Mouse (Mus musculus): ENCODE results near the gene Svep1. TPM values are rescaled to one million over a fixed set of nuclear protein-coding genes. Genes with fewer than 3 reads are reported as not detected.

Gene Svep1
- polyA plus RNA-seq, 1 experiment from 2014 or later = 4.4 TPM

DNA sequence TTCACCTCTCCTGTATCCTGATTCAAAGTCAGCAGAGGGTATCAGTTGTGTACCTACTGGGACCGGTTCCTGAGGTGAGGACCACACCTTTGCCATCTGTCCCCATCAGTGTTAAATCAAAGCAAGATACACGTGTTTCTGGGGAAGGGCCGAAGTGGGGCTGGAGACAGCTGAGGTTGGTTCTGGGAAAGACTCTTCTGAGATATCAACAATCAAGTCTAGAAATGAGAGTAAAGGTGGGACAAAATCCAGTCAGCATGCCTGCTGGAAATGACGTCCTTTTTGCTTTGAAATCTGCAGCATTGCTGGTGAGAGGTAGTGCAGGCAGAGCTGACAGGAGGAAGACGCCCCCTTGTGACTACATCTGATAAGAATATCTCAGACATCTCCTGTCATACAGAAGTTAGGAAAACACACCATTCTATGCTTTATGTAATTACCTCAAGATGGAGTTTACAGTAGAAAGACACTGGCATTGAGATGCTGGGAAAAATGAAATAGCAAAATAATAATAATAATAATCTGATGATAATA, 4.0 kb upstream of the Svep1 start:
- WGBS = 61% methylated on average over 5 of the region's 5 CpGs
- ATAC-seq (ENCODE audit: low FRiP score) = no peak
- no peak overlapping the region for H3K4me2 ChIP-seq (replicated peaks; ENCODE audit: low read depth, low read length)

DNA sequence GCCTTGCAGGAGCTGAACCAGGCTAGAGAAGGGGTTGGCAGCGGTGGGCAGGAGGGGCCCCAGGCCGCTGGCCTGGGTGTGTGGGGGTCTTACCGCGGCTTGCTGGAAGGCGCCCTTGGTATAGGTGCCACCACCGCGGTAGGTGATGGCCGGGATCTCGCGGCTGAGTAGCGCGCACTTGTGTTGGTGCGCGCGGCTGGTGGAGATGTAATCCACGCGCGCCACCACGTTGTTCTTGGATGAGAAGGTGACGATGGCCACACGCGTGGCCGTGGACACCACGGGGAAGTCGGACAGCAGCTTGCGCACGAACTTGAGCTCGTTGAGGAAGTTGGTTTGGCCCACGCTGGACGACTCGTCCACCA, 927 bp downstream of the Svep1 start:
- peaks cover 18% of the 10 kb centered on the region for H3K27me3 ChIP-seq (ENCODE audit: control insufficient read depth, insufficient read depth, low read length)
- DNase-seq (ENCODE audit: low spot score) = no peak

More for the DNA sequence above, 4.0 kb upstream of the Svep1 start:
- Histone ChIP-seq H3K36me3 (ENCODE audit: control insufficient read depth, insufficient read depth, low read length) (no peaks in the 10 kb centered on the region), H3K27ac (ENCODE audit: low read depth, low read length) (no peak overlapping the region), H3K9me3 (ENCODE audit: control insufficient read depth, low read length) (no peaks in the 10 kb centered on the region), H3K4me3 (ENCODE audit: low read depth, low read length) (no peak overlapping the region), H3K27me3 (ENCODE audit: control insufficient read depth, insufficient read depth, low read length) (peaks cover 10% of the 10 kb centered on the region), H3K4me1 (replicated peaks; ENCODE audit: control insufficient read depth, insufficient read depth, low read length) (peaks cover 2% of the 10 kb centered on the region; the same call in 1 of the 2 replicates), H3K9ac (ENCODE audit: low read depth, low read length) (no peak overlapping the region)
- DNase-seq (ENCODE audit: low spot score) = peak; percentile 22

DNA sequence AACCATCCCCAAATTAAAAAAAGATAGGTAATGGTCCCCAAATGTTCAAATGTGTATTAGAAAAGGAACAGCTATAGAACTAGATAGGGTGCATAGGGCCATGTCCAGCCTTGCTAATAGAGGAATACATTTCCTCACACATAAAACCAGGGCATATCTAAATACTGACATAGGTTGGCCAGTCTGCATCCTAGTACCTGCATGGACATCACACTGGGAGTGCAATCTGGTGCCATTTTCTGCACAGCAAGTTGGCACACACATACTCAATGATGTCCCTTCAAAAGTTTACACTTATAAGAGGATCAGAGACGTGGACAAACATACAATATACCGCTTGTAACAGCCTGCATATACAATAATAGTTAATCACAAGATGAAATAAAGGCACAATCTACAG, 5.0 kb downstream of the Svep1 start:
- ATAC-seq (ENCODE audit: low FRiP score) (no peak), DNase-seq (ENCODE audit: low spot score) (no peak)
- Histone ChIP-seq H3K9me3 (ENCODE audit: control insufficient read depth, low read length) (no peaks in the 10 kb centered on the region), H3K4me1 (replicated peaks; ENCODE audit: control insufficient read depth, insufficient read depth, low read length) (peaks cover 3% of the 10 kb centered on the region; the same call in 1 of the 2 replicates), H3K27me3 (ENCODE audit: control insufficient read depth, insufficient read depth, low read length) (peaks cover 15% of the 10 kb centered on the region), H3K36me3 (ENCODE audit: control insufficient read depth, insufficient read depth, low read length) (no peaks in the 10 kb centered on the region), H3K9ac (ENCODE audit: low read depth, low read length) (no peak overlapping the region), H3K4me3 (ENCODE audit: low read depth, low read length) (no peak overlapping the region), H3K4me2 (replicated peaks; ENCODE audit: low read depth, low read length) (no peak overlapping the region), H3K27ac (ENCODE audit: low read depth, low read length) (no peak overlapping the region)
- 85% methylated on average over 2 of the region's 2 CpGs for WGBS

More for the DNA sequence above, 927 bp downstream of the Svep1 start:
- Histone ChIP-seq H3K9me3 (ENCODE audit: control insufficient read depth, low read length) (no peaks in the 10 kb centered on the region), H3K4me3 (ENCODE audit: low read depth, low read length) (peak overlapping the region; percentile 50), H3K4me1 (replicated peaks; ENCODE audit: control insufficient read depth, insufficient read depth, low read length) (peaks cover 3% of the 10 kb centered on the region; the same call in 1 of the 2 replicates), H3K27ac (ENCODE audit: low read depth, low read length) (no peak overlapping the region), H3K36me3 (ENCODE audit: control insufficient read depth, insufficient read depth, low read length) (no peaks in the 10 kb centered on the region), H3K9ac (ENCODE audit: low read depth, low read length) (peak overlapping the region; percentile 40; the same call in 1 of the 2 replicates), H3K4me2 (replicated peaks; ENCODE audit: low read depth, low read length) (peak overlapping the region; percentile 82)
- ATAC-seq (ENCODE audit: low FRiP score) = peak; percentile 54
- WGBS = 0% methylated on average over 31 of the region's 31 CpGs

DNA sequence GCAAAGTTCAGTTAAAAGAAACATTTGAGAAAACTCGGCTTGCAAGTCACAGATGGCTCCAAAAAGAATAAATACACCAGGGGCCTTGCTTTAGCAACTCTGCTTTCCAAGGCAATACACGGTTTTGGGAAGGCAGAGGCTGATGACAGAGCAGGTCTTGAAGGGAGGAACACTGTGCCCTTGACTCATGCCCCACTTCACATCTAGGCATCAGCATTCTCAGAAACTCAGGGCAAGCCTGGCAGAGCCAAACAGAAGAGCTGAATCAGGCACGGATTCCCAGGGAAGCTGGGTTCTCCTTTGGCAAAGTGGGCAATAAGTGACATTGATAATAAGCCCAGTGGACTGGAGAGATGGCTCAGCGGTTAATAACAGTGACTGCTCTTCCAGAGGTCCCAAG, 5.8 kb downstream of the Svep1 start:
- Histone ChIP-seq H3K4me3 (ENCODE audit: low read depth, low read length) (no peak overlapping the region), H3K36me3 (ENCODE audit: control insufficient read depth, insufficient read depth, low read length) (no peaks in the 10 kb centered on the region), H3K4me1 (replicated peaks; ENCODE audit: control insufficient read depth, insufficient read depth, low read length) (peaks cover 3% of the 10 kb centered on the region; the same call in 1 of the 2 replicates), H3K27me3 (ENCODE audit: control insufficient read depth, insufficient read depth, low read length) (peaks cover 10% of the 10 kb centered on the region), H3K4me2 (replicated peaks; ENCODE audit: low read depth, low read length) (no peak overlapping the region), H3K27ac (ENCODE audit: low read depth, low read length) (no peak overlapping the region), H3K9me3 (ENCODE audit: control insufficient read depth, low read length) (no peaks in the 10 kb centered on the region), H3K9ac (ENCODE audit: low read depth, low read length) (no peak overlapping the region)
- 60% methylated on average over 4 of the region's 4 CpGs for WGBS
- ATAC-seq (ENCODE audit: low FRiP score) (no peak), DNase-seq (ENCODE audit: low spot score) (no peak)

DNA sequence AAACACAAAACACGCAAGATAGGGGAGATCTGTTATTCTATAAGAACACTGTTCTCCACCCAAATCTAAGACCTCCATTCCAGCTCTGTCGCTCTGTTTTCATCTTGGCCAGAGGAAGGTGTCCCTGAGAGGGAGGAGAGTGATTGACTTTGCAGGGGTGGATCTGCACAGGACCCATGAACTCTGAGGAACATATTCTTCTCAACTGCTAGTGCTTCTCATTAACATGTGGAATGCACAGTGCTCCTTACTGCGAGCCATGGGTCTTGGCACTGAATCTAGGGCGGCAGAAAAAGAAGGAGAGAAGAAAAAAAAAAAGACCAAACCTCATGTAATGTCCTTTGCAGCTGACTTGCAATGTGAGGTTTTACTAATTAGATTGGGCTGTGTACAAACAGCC, 9.4 kb downstream of the Svep1 start:
- H3K27me3 ChIP-seq (ENCODE audit: control insufficient read depth, insufficient read depth, low read length) = no peaks in the 10 kb centered on the region
- ATAC-seq (ENCODE audit: low FRiP score) (no peak), DNase-seq (ENCODE audit: low spot score) (no peak)
- WGBS = 89% methylated on average over 4 of the region's 4 CpGs
- no peak overlapping the region for H3K9ac ChIP-seq (ENCODE audit: low read depth, low read length)
- H3K4me1 ChIP-seq (replicated peaks; ENCODE audit: control insufficient read depth, insufficient read depth, low read length) = no peaks in the 10 kb centered on the region
- no peaks in the 10 kb centered on the region for H3K36me3 ChIP-seq (ENCODE audit: control insufficient read depth, insufficient read depth, low read length)
- no peaks in the 10 kb centered on the region for H3K9me3 ChIP-seq (ENCODE audit: control insufficient read depth, low read length)
- H3K27ac ChIP-seq (ENCODE audit: low read depth, low read length) = no peak overlapping the region
- no peak overlapping the region for H3K4me3 ChIP-seq (ENCODE audit: low read depth, low read length)
- no peak overlapping the region for H3K4me2 ChIP-seq (replicated peaks; ENCODE audit: low read depth, low read length)

DNA sequence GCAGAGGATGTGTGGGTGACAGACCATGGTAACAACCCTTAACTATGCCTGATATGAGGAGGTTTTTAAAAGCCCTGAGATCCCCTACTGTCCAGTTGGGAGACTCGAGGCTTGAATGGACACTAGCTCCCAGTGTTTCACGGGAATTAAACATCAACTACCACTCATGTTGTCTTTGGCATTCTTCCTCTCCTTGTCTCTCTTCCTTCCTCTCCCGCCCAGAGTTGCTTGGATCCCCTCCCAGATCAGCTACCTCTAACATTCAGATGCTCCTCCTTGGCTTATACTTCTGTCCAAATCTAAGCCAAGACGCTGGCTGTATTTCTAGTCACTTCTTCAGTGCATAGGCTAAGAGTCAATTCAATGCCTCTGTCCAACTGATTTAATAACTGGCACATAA, 9.9 kb downstream of the Svep1 start:
- DNase-seq (ENCODE audit: low spot score) (no peak), ATAC-seq (ENCODE audit: low FRiP score) (no peak)
- Histone ChIP-seq H3K4me2 (replicated peaks; ENCODE audit: low read depth, low read length) (no peak overlapping the region), H3K9me3 (ENCODE audit: control insufficient read depth, low read length) (no peaks in the 10 kb centered on the region), H3K27me3 (ENCODE audit: control insufficient read depth, insufficient read depth, low read length) (no peaks in the 10 kb centered on the region), H3K9ac (ENCODE audit: low read depth, low read length) (no peak overlapping the region), H3K4me3 (ENCODE audit: low read depth, low read length) (no peak overlapping the region), H3K4me1 (replicated peaks; ENCODE audit: control insufficient read depth, insufficient read depth, low read length) (no peaks in the 10 kb centered on the region), H3K36me3 (ENCODE audit: control insufficient read depth, insufficient read depth, low read length) (no peaks in the 10 kb centered on the region), H3K27ac (ENCODE audit: low read depth, low read length) (no peak overlapping the region)
- WGBS = 80% methylated on average over 4 of the region's 4 CpGs

DNA sequence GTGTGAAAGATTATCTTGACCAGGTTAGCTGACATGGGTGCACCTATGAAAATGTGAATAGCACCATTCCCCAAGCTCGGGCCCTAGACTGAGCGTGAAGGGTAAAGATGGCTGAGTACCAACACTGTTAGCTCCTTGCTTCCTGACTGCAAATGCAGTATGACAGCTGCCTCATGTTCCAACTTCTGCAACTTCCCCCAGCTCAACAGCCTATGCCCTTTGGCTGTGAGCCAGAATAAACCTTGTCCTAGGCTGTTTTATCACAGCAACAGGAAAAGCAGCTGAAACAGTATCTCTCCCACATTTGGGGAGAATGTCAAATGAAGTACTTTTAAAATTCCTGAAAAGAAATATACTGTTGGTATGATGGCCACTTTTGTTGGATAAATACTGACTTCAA, 10.7 kb downstream of the Svep1 start:
- Histone ChIP-seq H3K36me3 (ENCODE audit: control insufficient read depth, insufficient read depth, low read length) (no peaks in the 10 kb centered on the region), H3K27ac (ENCODE audit: low read depth, low read length) (no peak overlapping the region), H3K27me3 (ENCODE audit: control insufficient read depth, insufficient read depth, low read length) (no peaks in the 10 kb centered on the region), H3K4me1 (replicated peaks; ENCODE audit: control insufficient read depth, insufficient read depth, low read length) (no peaks in the 10 kb centered on the region), H3K4me2 (replicated peaks; ENCODE audit: low read depth, low read length) (no peak overlapping the region), H3K4me3 (ENCODE audit: low read depth, low read length) (no peak overlapping the region), H3K9me3 (ENCODE audit: control insufficient read depth, low read length) (no peaks in the 10 kb centered on the region), H3K9ac (ENCODE audit: low read depth, low read length) (no peak overlapping the region)
- ATAC-seq (ENCODE audit: low FRiP score) (no peak), DNase-seq (ENCODE audit: low spot score) (no peak)
- 100% methylated on average over 2 of the region's 2 CpGs for WGBS

DNA sequence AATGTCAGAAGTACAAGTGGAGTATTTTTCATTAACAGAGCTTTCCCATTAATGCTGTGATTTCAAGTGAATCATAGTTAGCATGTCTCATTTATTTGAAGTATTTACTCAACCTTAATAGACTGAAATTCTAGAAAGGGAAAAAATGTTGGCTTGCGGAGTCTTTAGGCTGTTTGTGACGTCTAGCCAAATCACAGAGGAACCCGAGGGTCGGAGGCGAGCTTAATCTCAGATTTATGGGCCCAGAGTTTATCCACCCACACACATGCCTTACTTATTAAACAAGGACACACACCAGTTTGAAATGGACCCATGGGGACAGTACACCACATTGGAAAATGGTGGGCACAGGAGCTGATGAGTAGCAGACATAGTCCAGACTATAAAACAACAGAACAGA, 17.4 kb downstream of the Svep1 start:
- no peak overlapping the region for H3K9ac ChIP-seq (ENCODE audit: low read depth, low read length)
- ATAC-seq (ENCODE audit: low FRiP score) (no peak), DNase-seq (ENCODE audit: low spot score) (no peak)
- 95% methylated on average over 5 of the region's 5 CpGs for WGBS
- no peaks in the 10 kb centered on the region for H3K4me1 ChIP-seq (replicated peaks; ENCODE audit: control insufficient read depth, insufficient read depth, low read length)
- no peaks in the 10 kb centered on the region for H3K9me3 ChIP-seq (ENCODE audit: control insufficient read depth, low read length)
- H3K27me3 ChIP-seq (ENCODE audit: control insufficient read depth, insufficient read depth, low read length) = no peaks in the 10 kb centered on the region
- no peak overlapping the region for H3K27ac ChIP-seq (ENCODE audit: low read depth, low read length)
- H3K4me2 ChIP-seq (replicated peaks; ENCODE audit: low read depth, low read length) = no peak overlapping the region
- no peaks in the 10 kb centered on the region for H3K36me3 ChIP-seq (ENCODE audit: control insufficient read depth, insufficient read depth, low read length)
- H3K4me3 ChIP-seq (ENCODE audit: low read depth, low read length) = no peak overlapping the region

DNA sequence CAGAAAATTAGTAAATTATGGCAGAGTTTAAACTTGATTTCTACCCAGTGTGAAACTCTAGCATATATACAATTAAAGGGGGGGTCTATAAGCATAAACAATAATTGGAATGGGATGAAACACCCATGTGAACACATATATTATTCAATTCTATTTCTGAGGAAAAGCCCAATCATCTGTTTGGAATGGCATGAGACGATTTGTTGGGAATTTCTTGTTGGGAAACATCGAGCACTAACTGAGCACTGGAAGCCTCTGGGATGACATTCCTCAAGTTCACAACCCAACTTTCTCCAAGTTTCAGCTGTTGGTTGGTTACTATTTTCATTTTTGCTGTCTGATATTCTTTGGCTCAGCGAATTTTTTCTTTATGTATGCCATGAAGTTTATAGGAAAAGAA, 21.3 kb downstream of the Svep1 start:
- no peaks in the 10 kb centered on the region for H3K4me1 ChIP-seq (replicated peaks; ENCODE audit: control insufficient read depth, insufficient read depth, low read length)
- ATAC-seq (ENCODE audit: low FRiP score) (no peak), DNase-seq (ENCODE audit: low spot score) (no peak)
- H3K27ac ChIP-seq (ENCODE audit: low read depth, low read length) = no peak overlapping the region
- no peaks in the 10 kb centered on the region for H3K9me3 ChIP-seq (ENCODE audit: control insufficient read depth, low read length)
- no peak overlapping the region for H3K4me3 ChIP-seq (ENCODE audit: low read depth, low read length)
- WGBS = 90% methylated on average over 3 of the region's 3 CpGs
- H3K27me3 ChIP-seq (ENCODE audit: control insufficient read depth, insufficient read depth, low read length) = no peaks in the 10 kb centered on the region
- no peaks in the 10 kb centered on the region for H3K36me3 ChIP-seq (ENCODE audit: control insufficient read depth, insufficient read depth, low read length)
- H3K9ac ChIP-seq (ENCODE audit: low read depth, low read length) = no peak overlapping the region
- no peak overlapping the region for H3K4me2 ChIP-seq (replicated peaks; ENCODE audit: low read depth, low read length)
